Mouse (Mus musculus): ENCODE results near the gene Tgoln1.

DNA sequence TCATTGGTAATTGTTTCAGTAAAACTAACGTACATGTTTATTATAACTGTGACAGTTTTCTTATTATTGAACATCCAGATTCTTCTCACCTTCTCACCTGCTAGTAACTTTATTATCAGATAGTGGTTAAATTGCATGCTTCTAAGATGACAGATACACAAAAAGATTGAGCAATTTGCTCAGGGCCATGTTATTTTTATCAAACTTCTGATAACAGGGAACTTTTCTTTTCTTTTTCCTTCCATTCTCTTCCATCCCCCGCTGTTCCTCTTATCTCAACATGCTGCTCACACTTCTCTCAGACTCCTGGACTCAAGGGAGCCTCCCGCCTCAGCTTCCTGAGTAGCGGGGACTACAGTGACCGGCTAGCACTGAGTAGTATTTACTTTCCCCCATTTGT lies 4.1 kb upstream of the Tgoln1 start:
- TF ChIP-seq POLR2A (IDR thresholded peaks at IDR 0.05; ENCODE audit: extremely low read depth, insufficient read depth, low read length): no peak
- TF ChIP-seq CTCF (IDR thresholded peaks at IDR 0.05; ENCODE audit: low read depth, low read length): no peak
